Mouse (Mus musculus) ES-Bruce4 (cell line): ENCODE results near the gene Ap1m2.

ENCODE experiments used
- CTCF ChIP-seq: IDR thresholded peaks from one replicate; pipeline ENCODE4 v1.8.1; 2011; ENCODE audit warnings: low read depth, low read length
- POLR2A ChIP-seq: IDR thresholded peaks from one replicate; pipeline ENCODE4 v1.8.1; 2011; ENCODE audit warnings: low read length; ENCODE audit not compliant: insufficient read depth

DNA sequence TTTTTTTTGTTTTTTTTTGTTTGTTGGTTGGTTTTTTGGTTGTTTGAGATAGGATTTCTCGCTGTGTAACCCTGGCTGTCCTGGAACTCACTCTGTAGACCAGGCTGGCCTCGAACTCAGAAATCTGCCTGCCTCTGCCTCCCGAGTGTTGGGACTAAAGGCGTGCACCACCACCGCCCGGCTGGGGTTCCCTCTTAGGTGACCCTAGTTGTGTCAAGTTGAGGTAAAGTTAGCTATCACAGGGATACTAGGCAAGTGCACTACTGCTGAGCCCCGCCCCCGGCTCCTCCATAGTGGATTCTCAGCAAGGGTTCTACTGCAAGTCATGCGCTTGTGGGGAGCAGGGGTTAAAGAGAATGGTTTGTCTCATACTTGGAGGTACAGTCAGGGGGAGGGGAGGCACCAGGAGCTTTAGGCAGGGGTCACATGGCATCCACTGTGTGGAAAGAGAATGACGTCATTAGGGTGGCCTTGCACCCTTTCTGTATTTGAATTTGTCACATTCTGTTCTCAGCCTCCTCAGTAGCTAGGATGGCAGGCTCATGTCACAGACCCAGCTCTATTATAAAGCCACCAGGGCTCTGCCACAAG lies 17.7 kb upstream of the Ap1m2 start:
- TF ChIP-seq CTCF (no peak), POLR2A (no peak)
